Mouse (Mus musculus): ENCODE data around the gene Ptges2. TPM values are rescaled to one million over a fixed set of nuclear protein-coding genes. Genes with fewer than 3 reads are reported as not detected.

The Ptges2 gene
- polyA plus RNA-seq, 1 experiment from 2014 or later: 44.8 TPM

DNA sequence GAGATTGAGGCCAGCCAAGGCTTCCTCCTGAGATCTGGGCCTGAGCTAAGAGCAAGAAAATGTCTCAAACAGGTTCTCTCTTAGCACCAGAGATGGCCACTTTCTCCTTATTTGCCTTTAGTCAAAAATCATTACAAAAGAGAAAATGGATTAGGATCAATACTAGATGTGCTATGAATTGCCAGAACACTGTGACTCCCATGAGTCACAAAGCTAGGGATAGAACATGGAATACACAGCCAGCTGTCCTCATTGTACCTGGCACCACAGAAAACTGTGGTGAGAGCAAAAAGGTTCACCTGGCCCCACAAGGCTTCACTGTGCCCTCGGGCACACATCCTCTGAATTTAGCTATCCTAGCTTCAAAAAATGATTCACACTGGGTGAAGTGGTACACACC, 52.8 kb downstream of the Ptges2 start:
- no peaks in the 10 kb centered on the region for H3K27me3 ChIP-seq (ENCODE audit: insufficient read depth, low read length)
- H3K9ac ChIP-seq (ENCODE audit: low read depth, low read length): no peak overlapping the region
- 0 out of 2 replicates have a peak overlapping the region, but pooled peaks have one; percentile 50 for H3K27ac ChIP-seq
- TF ChIP-seq CTCF (IDR thresholded peaks at IDR 0.05; ENCODE audit: low read depth): no peak
- WGBS: 91% methylated on average over 1 of the region's 1 CpGs
- no peak overlapping the region for H3K4me3 ChIP-seq (replicated peaks; ENCODE audit: low read depth, low read length)
- no peak overlapping the region for H3K4me2 ChIP-seq (ENCODE audit: low read length)
- H3K4me1 ChIP-seq (replicated peaks; ENCODE audit: insufficient read depth, low read length): peaks cover 12% of the 10 kb centered on the region
- 0 out of 2 replicates have a peak, but pooled peaks cover 4% of the 10 kb centered on the region for H3K36me3 ChIP-seq (ENCODE audit: insufficient read depth, low read length)
- no peaks in the 10 kb centered on the region for H3K9me3 ChIP-seq (replicated peaks; ENCODE audit: low read length)
- DNase-seq (ENCODE audit: low spot score): no peak
- ATAC-seq (replicated peaks; ENCODE audit: low FRiP score, low read depth): no peak

DNA sequence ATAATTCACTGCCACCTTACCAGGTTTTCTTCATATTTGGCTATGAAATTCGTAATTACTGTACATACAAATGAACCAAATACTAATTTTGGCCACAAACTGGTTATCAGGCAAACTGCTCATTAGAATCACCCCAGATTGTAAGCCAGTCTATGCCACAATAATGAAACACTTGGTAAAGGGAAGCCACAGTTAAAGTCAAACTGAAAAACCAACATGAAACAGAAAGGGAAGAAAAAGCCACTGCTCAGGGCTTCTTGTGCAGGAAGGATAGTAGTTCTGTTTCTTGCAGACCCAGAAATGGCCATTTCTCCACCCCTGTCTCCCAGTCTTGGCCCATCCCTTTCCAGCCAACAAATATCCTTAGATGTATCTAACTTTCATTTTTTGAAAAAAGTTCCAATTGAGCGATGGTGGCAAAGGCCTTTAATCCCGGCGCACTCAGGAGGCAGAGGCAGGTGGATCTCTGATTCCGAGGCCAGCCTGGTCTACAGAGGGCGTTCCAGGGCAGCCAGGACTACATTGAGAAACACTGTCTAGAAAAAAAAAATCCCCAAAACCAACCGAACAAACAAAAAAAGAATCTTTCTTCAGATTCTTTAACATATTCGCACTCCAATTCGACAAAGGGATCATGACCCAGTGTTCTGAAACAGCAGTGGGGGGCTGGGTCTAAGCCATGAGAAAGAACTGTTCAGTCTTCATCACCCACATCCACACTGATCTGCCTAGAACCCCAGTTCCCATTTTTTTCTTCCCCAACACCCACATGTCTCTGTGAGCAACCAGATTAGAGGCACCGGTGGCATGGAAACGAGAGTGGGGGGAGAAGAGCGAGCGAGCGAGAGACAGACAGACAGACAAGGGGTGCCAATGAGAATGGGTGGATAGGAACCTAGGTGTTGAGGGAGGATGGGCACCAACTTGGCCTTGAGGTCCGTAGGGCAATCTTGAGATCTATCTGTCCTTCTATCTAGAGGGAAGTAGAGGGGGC, 54.4 kb downstream of the Ptges2 start, which contains the start of gene Naif1:
Naif1 (plus strand) TSS at position 697 of the 994 bp plus-strand sequence.
- DNase-seq (ENCODE audit: low spot score): no peak
- H3K4me2 ChIP-seq (ENCODE audit: low read length): peak within 1 kb of the TSS; percentile 86
- H3K4me1 ChIP-seq (replicated peaks; ENCODE audit: insufficient read depth, low read length): peaks cover 12% of the 10 kb centered on the region
- no peak for TF ChIP-seq CTCF (IDR thresholded peaks at IDR 0.05; ENCODE audit: low read depth)
- no peaks in the 10 kb centered on the region for H3K27me3 ChIP-seq (ENCODE audit: insufficient read depth, low read length)
- 84% methylated on average over 15 of the region's 15 CpGs for WGBS
- peak within 1 kb of the TSS; percentile 56 for H3K4me3 ChIP-seq (replicated peaks; ENCODE audit: low read depth, low read length)
- no peaks in the 10 kb centered on the region for H3K36me3 ChIP-seq (ENCODE audit: insufficient read depth, low read length)
- H3K27ac ChIP-seq: peak within 1 kb of the TSS; percentile 83
- no peak for ATAC-seq (replicated peaks; ENCODE audit: low FRiP score, low read depth)
- no peaks in the 10 kb centered on the region for H3K9me3 ChIP-seq (replicated peaks; ENCODE audit: low read length)
- H3K9ac ChIP-seq (ENCODE audit: low read depth, low read length): peak within 1 kb of the TSS; percentile 84

GRCm38 (mm10) chr2:32450881-32451844, 55.5 kb downstream of the Ptges2 start, which contains the start of gene Slc25a25:
Gene Slc25a25, minus strand, starts transcription at chr2:32451445.
- no peaks in the 10 kb centered on the region for H3K9me3 ChIP-seq (replicated peaks; ENCODE audit: low read length)
- peak within 1 kb of the TSS; percentile 86 for H3K4me2 ChIP-seq (ENCODE audit: low read length)
- WGBS: under 1% methylated on average over 102 of the region's 103 CpGs
- H3K9ac ChIP-seq (ENCODE audit: low read depth, low read length): peak within 1 kb of the TSS; percentile 84
- ATAC-seq (replicated peaks; ENCODE audit: low FRiP score, low read depth) (peak; percentile 87), DNase-seq (ENCODE audit: low spot score) (peak; percentile 99)
- H3K4me1 ChIP-seq (replicated peaks; ENCODE audit: insufficient read depth, low read length): peaks cover 12% of the 10 kb centered on the region
- TF ChIP-seq CTCF (IDR thresholded peaks at IDR 0.05; ENCODE audit: low read depth): no peak
- H3K36me3 ChIP-seq (ENCODE audit: insufficient read depth, low read length): 0 out of 2 replicates have a peak, but pooled peaks cover 3% of the 10 kb centered on the region
- H3K4me3 ChIP-seq (replicated peaks; ENCODE audit: low read depth, low read length): peak within 1 kb of the TSS; percentile 56
- peak within 1 kb of the TSS; percentile 83 for H3K27ac ChIP-seq
- no peaks in the 10 kb centered on the region for H3K27me3 ChIP-seq (ENCODE audit: insufficient read depth, low read length)

- H3K27me3 ChIP-seq (ENCODE audit: insufficient read depth, low read length): no peaks in the 10 kb centered on the region
- peak overlapping the region; percentile 56 for H3K4me3 ChIP-seq (replicated peaks; ENCODE audit: low read depth, low read length)
- H3K9ac ChIP-seq (ENCODE audit: low read depth, low read length): peak overlapping the region; percentile 36; the same call in 1 of the 2 replicates
- H3K9me3 ChIP-seq (replicated peaks; ENCODE audit: low read length): no peaks in the 10 kb centered on the region
- peak overlapping the region; percentile 86 for H3K4me2 ChIP-seq (ENCODE audit: low read length)
- under 1% methylated on average over 25 of the region's 25 CpGs for WGBS
- peak; percentile 97 for ATAC-seq (replicated peaks; ENCODE audit: low FRiP score, low read depth)
- DNase-seq (ENCODE audit: low spot score): peak; percentile 100
- H3K4me1 ChIP-seq (replicated peaks; ENCODE audit: insufficient read depth, low read length): peaks cover 12% of the 10 kb centered on the region
- no peak for TF ChIP-seq CTCF (IDR thresholded peaks at IDR 0.05; ENCODE audit: low read depth)
- 0 out of 2 replicates have a peak, but pooled peaks cover 3% of the 10 kb centered on the region for H3K36me3 ChIP-seq (ENCODE audit: insufficient read depth, low read length)
- H3K27ac ChIP-seq: peak overlapping the region; percentile 83
Measured at GRCm38 (mm10) chr2:32451870-32452372, 56.2 kb downstream of the Ptges2 start.

DNA sequence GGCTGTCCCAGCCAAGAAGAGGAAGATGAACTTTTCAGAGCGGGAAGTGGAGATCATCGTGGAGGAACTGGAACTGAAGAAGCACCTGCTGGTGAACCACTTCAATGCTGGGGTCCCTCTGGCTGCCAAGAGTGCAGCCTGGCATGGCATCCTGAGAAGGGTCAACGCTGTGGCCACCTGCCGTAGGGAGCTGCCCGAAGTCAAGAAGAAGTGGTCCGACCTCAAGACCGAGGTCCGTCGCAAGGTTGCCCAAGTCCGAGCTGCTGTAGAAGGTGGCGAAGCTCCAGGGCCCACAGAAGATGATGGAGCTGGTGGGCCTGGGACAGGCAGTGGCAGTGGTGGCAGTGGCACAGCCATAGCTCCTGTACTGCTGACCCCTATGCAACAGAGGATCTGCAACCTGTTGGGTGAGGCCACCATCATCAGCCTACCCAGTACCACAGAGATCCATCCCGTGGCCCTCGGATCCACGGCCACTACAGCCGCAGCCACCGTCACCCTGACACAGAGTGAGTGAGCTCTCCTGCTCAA, 56.8 kb downstream of the Ptges2 start:
- ATAC-seq (replicated peaks; ENCODE audit: low FRiP score, low read depth) (no peak), DNase-seq (ENCODE audit: low spot score) (no peak)
- H3K9ac ChIP-seq (ENCODE audit: low read depth, low read length): peak overlapping the region; percentile 36; the same call in 1 of the 2 replicates
- H3K4me3 ChIP-seq (replicated peaks; ENCODE audit: low read depth, low read length): peak overlapping the region; percentile 56; the same call in 1 of the 2 replicates
- H3K4me2 ChIP-seq (ENCODE audit: low read length): peak overlapping the region; percentile 52
- no peak for TF ChIP-seq CTCF (IDR thresholded peaks at IDR 0.05; ENCODE audit: low read depth)
- peak overlapping the region; percentile 67 for H3K27ac ChIP-seq
- no peaks in the 10 kb centered on the region for H3K9me3 ChIP-seq (replicated peaks; ENCODE audit: low read length)
- H3K27me3 ChIP-seq (ENCODE audit: insufficient read depth, low read length): no peaks in the 10 kb centered on the region
- H3K36me3 ChIP-seq (ENCODE audit: insufficient read depth, low read length): 0 out of 2 replicates have a peak, but pooled peaks cover 3% of the 10 kb centered on the region
- H3K4me1 ChIP-seq (replicated peaks; ENCODE audit: insufficient read depth, low read length): peaks cover 12% of the 10 kb centered on the region
- WGBS: 95% methylated on average over 16 of the region's 16 CpGs
